Mouse (Mus musculus): ENCODE data around the gene Tspo2. TPM values are rescaled to one million over a fixed set of nuclear protein-coding genes. Genes with fewer than 3 reads are reported as not detected.
"Not testable (repeated sequence)": the region's sequence is repeated elsewhere in the genome, so short reads cannot be mapped to it uniquely, and the experiment has no call there.

Tspo2 gene
- polyA plus RNA-seq, 1 experiment from 2014 or later, result 4.6 TPM

- Histone ChIP-seq H3K27me3 (ENCODE audit: control insufficient read depth, insufficient read depth, low read length) (no peaks in the 10 kb centered on the region), H3K36me3 (ENCODE audit: control insufficient read depth, insufficient read depth, low read length) (no peaks in the 10 kb centered on the region), H3K9ac (replicated peaks; ENCODE audit: low read length) (no peak overlapping the region), H3K4me2 (ENCODE audit: low read length) (no peak overlapping the region), H3K4me3 (replicated peaks; ENCODE audit: low read depth, low read length) (no peak overlapping the region), H3K27ac (replicated peaks; ENCODE audit: low read depth, low read length) (no peak overlapping the region), H3K9me3 (ENCODE audit: control insufficient read depth, low read length) (no peaks in the 10 kb centered on the region), H3K4me1 (ENCODE audit: control insufficient read depth, insufficient read depth, low read length) (no peaks in the 10 kb centered on the region)
- 88% methylated on average over 10 of the region's 10 CpGs for WGBS
- DNase-seq (no peak), ATAC-seq (ENCODE audit: low FRiP score, low TSS enrichment) (no peak)
Observed at GRCm38 (mm10) chr17:48479952-48480351, 28.6 kb upstream of the Tspo2 start.

- ATAC-seq (ENCODE audit: low FRiP score, low TSS enrichment), result no peak
- no peaks in the 10 kb centered on the region for H3K27me3 ChIP-seq (ENCODE audit: control insufficient read depth, insufficient read depth, low read length)
- H3K9me3 ChIP-seq (ENCODE audit: control insufficient read depth, low read length), result no peaks in the 10 kb centered on the region
- no peaks in the 10 kb centered on the region for H3K36me3 ChIP-seq (ENCODE audit: control insufficient read depth, insufficient read depth, low read length)
- H3K27ac ChIP-seq (replicated peaks; ENCODE audit: low read depth, low read length), result no peak overlapping the region
- 88% methylated on average over 8 of the region's 8 CpGs for WGBS
- DNase-seq, result no peak
- no peak overlapping the region for H3K4me2 ChIP-seq (ENCODE audit: low read length)
- no peak overlapping the region for H3K9ac ChIP-seq (replicated peaks; ENCODE audit: low read length)
- H3K4me1 ChIP-seq (ENCODE audit: control insufficient read depth, insufficient read depth, low read length), result no peaks in the 10 kb centered on the region
- H3K4me3 ChIP-seq (replicated peaks; ENCODE audit: low read depth, low read length), result no peak overlapping the region
Observed at GRCm38 (mm10) chr17:48475444-48475843, 24.1 kb upstream of the Tspo2 start.

GRCm38 (mm10) chr17:48474282-48474681 lies 23.0 kb upstream of the Tspo2 start:
- not testable (repeated sequence) for H3K27me3 ChIP-seq (ENCODE audit: control insufficient read depth, insufficient read depth, low read length); H3K9me3 ChIP-seq (ENCODE audit: control insufficient read depth, low read length); H3K36me3 ChIP-seq (ENCODE audit: control insufficient read depth, insufficient read depth, low read length); H3K4me1 ChIP-seq (ENCODE audit: control insufficient read depth, insufficient read depth, low read length); DNase-seq; H3K4me3 ChIP-seq (replicated peaks; ENCODE audit: low read depth, low read length); ATAC-seq (ENCODE audit: low FRiP score, low TSS enrichment); H3K4me2 ChIP-seq (ENCODE audit: low read length); H3K27ac ChIP-seq (replicated peaks; ENCODE audit: low read depth, low read length); H3K9ac ChIP-seq (replicated peaks; ENCODE audit: low read length)
- 84% methylated on average over 6 of the region's 6 CpGs for WGBS

DNA sequence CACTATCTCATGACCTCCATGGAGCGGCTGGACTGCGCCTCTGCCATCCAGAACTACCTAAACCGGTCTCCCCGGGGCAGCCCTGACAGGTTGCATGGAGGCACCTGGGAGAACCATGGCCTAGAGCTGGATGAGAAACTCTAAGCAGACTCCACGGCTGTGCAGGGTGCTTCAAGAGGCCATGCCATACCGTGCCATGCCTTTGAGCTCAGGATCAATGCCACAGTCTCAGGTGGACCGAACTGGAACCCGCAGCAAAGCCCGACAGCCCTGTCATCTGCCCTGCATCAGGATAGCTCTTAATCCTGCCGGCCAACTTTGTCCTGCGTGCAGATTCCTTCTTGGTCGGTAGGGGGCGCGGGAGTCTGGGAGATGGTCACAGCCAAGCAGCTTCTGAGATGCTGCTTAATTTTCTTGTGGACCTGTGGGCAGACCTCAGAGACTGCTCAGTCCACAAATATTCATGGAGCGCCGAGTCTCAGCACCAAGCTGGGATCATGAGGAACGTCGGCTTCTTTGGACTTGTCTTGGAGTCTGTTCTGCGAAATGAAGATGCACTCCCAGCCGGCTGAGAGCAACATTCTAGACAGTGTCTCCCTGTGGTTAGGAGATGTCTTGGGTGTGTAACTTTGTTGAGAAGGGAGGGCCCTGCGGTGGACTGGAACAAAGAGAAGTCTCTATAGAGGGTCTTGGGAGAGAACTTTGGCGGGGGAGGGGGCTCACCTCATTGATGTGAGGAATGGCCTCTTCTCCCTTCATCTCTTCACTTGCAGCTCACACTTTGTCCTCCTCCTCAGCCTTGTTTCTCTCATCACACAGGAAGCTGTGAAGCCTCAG lies 16.3 kb upstream of the Tspo2 start:
- no peak overlapping the region for H3K27ac ChIP-seq (replicated peaks; ENCODE audit: low read depth, low read length)
- no peak overlapping the region; the same call in 1 of the 2 replicates for H3K9ac ChIP-seq (replicated peaks; ENCODE audit: low read length)

GRCm38 (mm10) chr17:48466769-48467394 lies 15.6 kb upstream of the Tspo2 start:
- Histone ChIP-seq H3K27me3 (ENCODE audit: control insufficient read depth, insufficient read depth, low read length) (no peaks in the 10 kb centered on the region), H3K27ac (replicated peaks; ENCODE audit: low read depth, low read length) (no peak overlapping the region), H3K4me3 (replicated peaks; ENCODE audit: low read depth, low read length) (no peak overlapping the region; the same call in 1 of the 2 replicates), H3K9ac (replicated peaks; ENCODE audit: low read length) (no peak overlapping the region; the same call in 1 of the 2 replicates), H3K9me3 (ENCODE audit: control insufficient read depth, low read length) (no peaks in the 10 kb centered on the region), H3K4me1 (ENCODE audit: control insufficient read depth, insufficient read depth, low read length) (no peaks in the 10 kb centered on the region), H3K36me3 (ENCODE audit: control insufficient read depth, insufficient read depth, low read length) (no peaks in the 10 kb centered on the region), H3K4me2 (ENCODE audit: low read length) (peak overlapping the region; percentile 42)
- WGBS, result 49% methylated on average over 22 of the region's 22 CpGs
- DNase-seq (peak; percentile 14), ATAC-seq (ENCODE audit: low FRiP score, low TSS enrichment) (peak; percentile 24; the same call in 1 of the 2 replicates)

More for the DNA sequence above, 16.3 kb upstream of the Tspo2 start:
- WGBS, result 8% methylated on average over 22 of the region's 22 CpGs
- Histone ChIP-seq H3K9me3 (ENCODE audit: control insufficient read depth, low read length) (no peaks in the 10 kb centered on the region), H3K36me3 (ENCODE audit: control insufficient read depth, insufficient read depth, low read length) (no peaks in the 10 kb centered on the region), H3K4me3 (replicated peaks; ENCODE audit: low read depth, low read length) (no peak overlapping the region; the same call in 1 of the 2 replicates), H3K27me3 (ENCODE audit: control insufficient read depth, insufficient read depth, low read length) (no peaks in the 10 kb centered on the region), H3K4me2 (ENCODE audit: low read length) (peak overlapping the region; percentile 42), H3K4me1 (ENCODE audit: control insufficient read depth, insufficient read depth, low read length) (no peaks in the 10 kb centered on the region)
- DNase-seq (peak; percentile 92), ATAC-seq (ENCODE audit: low FRiP score, low TSS enrichment) (peak; percentile 62)

DNA sequence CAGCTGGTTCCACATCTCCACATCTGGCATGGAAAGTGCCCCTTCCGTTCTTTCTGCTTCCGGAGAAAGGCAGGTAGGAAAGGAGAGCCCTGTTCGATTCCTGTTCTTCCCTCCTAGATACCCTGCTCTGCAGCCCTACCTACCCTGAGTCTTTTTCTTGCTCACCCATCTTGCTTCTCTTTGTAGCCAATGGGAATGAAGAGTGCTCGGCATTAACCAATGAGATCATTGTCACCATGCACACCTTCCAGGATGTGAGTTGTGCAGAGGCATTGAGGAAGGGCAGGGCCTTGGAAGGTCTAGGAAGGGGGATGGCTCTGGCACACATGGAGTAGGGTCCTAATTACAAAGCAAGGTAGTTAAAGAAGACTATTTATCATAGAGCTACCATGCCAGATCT lies 12.1 kb upstream of the Tspo2 start:
- no peaks in the 10 kb centered on the region for H3K9me3 ChIP-seq (ENCODE audit: control insufficient read depth, low read length)
- H3K4me1 ChIP-seq (ENCODE audit: control insufficient read depth, insufficient read depth, low read length), result no peaks in the 10 kb centered on the region
- H3K27ac ChIP-seq (replicated peaks; ENCODE audit: low read depth, low read length), result no peak overlapping the region
- DNase-seq (no peak), ATAC-seq (ENCODE audit: low FRiP score, low TSS enrichment) (no peak)
- no peaks in the 10 kb centered on the region for H3K27me3 ChIP-seq (ENCODE audit: control insufficient read depth, insufficient read depth, low read length)
- H3K9ac ChIP-seq (replicated peaks; ENCODE audit: low read length), result no peak overlapping the region
- no peak overlapping the region for H3K4me3 ChIP-seq (replicated peaks; ENCODE audit: low read depth, low read length)
- WGBS, result 94% methylated on average over 4 of the region's 4 CpGs
- no peaks in the 10 kb centered on the region for H3K36me3 ChIP-seq (ENCODE audit: control insufficient read depth, insufficient read depth, low read length)
- H3K4me2 ChIP-seq (ENCODE audit: low read length), result no peak overlapping the region

DNA sequence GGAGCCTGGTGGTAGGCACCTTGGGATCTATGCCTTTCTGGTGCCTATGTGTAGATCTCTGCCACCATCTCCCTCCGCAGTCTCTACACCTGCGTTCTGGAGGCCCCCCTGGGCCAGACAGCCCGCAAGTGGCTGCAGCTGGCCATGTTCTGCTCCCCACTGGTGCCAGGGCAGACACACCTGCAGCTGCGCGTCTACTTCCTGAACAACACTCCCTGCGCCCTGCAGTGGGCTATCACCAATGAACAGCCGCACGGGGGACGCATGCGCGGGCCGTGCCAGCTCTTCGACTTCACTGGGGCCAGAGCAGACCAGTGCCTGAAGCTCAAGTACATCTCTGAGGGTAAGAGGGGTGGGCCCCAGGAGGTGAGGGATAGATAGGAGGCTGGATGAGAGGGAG lies 10.8 kb upstream of the Tspo2 start:
- no peaks in the 10 kb centered on the region for H3K36me3 ChIP-seq (ENCODE audit: control insufficient read depth, insufficient read depth, low read length)
- no peak overlapping the region for H3K4me2 ChIP-seq (ENCODE audit: low read length)
- WGBS, result 96% methylated on average over 13 of the region's 13 CpGs

DNA sequence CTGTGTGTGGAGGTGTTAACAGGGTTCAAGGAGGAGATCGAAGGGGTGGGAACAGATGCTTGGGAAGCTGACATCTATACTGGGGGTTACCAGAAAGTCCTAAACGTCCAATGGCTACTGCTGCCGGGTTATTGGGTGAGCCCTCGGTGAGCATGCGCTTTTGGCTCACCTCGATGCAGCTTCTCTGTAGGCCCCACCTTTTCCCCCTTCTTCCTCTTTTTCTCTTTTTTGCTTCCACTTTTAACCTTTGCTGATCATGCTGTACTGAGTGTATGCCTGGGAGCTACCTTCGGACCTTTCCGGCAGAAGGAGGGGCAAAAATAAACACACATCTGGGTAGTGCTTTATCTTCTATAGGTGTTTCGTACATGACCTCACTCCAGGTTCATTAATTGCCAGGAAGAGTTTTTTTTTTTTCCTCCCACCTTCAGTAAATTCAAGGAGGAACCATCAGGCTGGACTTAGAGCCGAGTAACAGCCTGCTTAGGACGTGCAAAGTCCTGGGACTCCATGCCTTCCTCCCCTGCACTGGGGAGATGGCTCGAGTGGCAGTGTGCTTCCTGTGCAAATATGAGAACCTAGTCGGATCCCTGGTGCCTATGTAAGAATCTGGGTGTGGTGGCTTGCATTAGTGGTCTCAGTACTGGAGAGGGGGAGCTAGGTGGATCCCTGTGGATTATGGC lies 6.8 kb upstream of the Tspo2 start:
- Histone ChIP-seq H3K9ac (replicated peaks; ENCODE audit: low read length) (no peak overlapping the region), H3K4me1 (ENCODE audit: control insufficient read depth, insufficient read depth, low read length) (no peaks in the 10 kb centered on the region), H3K4me3 (replicated peaks; ENCODE audit: low read depth, low read length) (no peak overlapping the region), H3K27ac (replicated peaks; ENCODE audit: low read depth, low read length) (no peak overlapping the region), H3K36me3 (ENCODE audit: control insufficient read depth, insufficient read depth, low read length) (no peaks in the 10 kb centered on the region), H3K27me3 (ENCODE audit: control insufficient read depth, insufficient read depth, low read length) (no peaks in the 10 kb centered on the region), H3K4me2 (ENCODE audit: low read length) (no peak overlapping the region), H3K9me3 (ENCODE audit: control insufficient read depth, low read length) (no peaks in the 10 kb centered on the region)
- ATAC-seq (ENCODE audit: low FRiP score, low TSS enrichment) (no peak), DNase-seq (no peak)
- 88% methylated on average over 13 of the region's 13 CpGs for WGBS

More for the DNA sequence above, 10.8 kb upstream of the Tspo2 start:
- no peaks in the 10 kb centered on the region for H3K27me3 ChIP-seq (ENCODE audit: control insufficient read depth, insufficient read depth, low read length)
- H3K27ac ChIP-seq (replicated peaks; ENCODE audit: low read depth, low read length), result no peak overlapping the region
- ATAC-seq (ENCODE audit: low FRiP score, low TSS enrichment) (no peak), DNase-seq (no peak)
- H3K9ac ChIP-seq (replicated peaks; ENCODE audit: low read length), result no peak overlapping the region
- H3K4me3 ChIP-seq (replicated peaks; ENCODE audit: low read depth, low read length), result no peak overlapping the region
- no peaks in the 10 kb centered on the region for H3K9me3 ChIP-seq (ENCODE audit: control insufficient read depth, low read length)
- H3K4me1 ChIP-seq (ENCODE audit: control insufficient read depth, insufficient read depth, low read length), result no peaks in the 10 kb centered on the region
